Mouse (Mus musculus): ENCODE measurements around the gene Gsg1l2. TPM values are rescaled to one million over a fixed set of nuclear protein-coding genes. Genes with fewer than 3 reads are reported as not detected.

Gene Gsg1l2
- polyA plus RNA-seq, 1 experiment from 2014 or later = not detected

- no peak overlapping the region for H3K9ac ChIP-seq (ENCODE audit: low read depth, low read length)
- H3K27ac ChIP-seq (ENCODE audit: low read depth, low read length) = no peak overlapping the region
- DNase-seq (ENCODE audit: low spot score) (no peak), ATAC-seq (replicated peaks; ENCODE audit: low FRiP score) (no peak)
- no peaks in the 10 kb centered on the region for H3K27me3 ChIP-seq (replicated peaks; ENCODE audit: control insufficient read depth, insufficient read depth, low read length)
- no peaks in the 10 kb centered on the region for H3K9me3 ChIP-seq (ENCODE audit: control insufficient read depth, low read length)
- no peaks in the 10 kb centered on the region for H3K4me1 ChIP-seq (replicated peaks; ENCODE audit: control insufficient read depth, insufficient read depth, low read length)
- no peak overlapping the region for H3K4me3 ChIP-seq (ENCODE audit: low read depth, low read length)
- no peaks in the 10 kb centered on the region for H3K36me3 ChIP-seq (ENCODE audit: control insufficient read depth, insufficient read depth, low read length)
- 68% methylated on average over 5 of the region's 5 CpGs for WGBS
- H3K4me2 ChIP-seq = no peak overlapping the region
These were observed 57.4 kb downstream of the Gsg1l2 start for GRCm38 (mm10) chr11:67831820-67832219.

- no peak overlapping the region for H3K9ac ChIP-seq (ENCODE audit: low read depth, low read length)
- WGBS = 90% methylated on average over 10 of the region's 10 CpGs
- H3K27me3 ChIP-seq (replicated peaks; ENCODE audit: control insufficient read depth, insufficient read depth, low read length) = no peaks in the 10 kb centered on the region
- no peaks in the 10 kb centered on the region for H3K36me3 ChIP-seq (ENCODE audit: control insufficient read depth, insufficient read depth, low read length)
- H3K4me1 ChIP-seq (replicated peaks; ENCODE audit: control insufficient read depth, insufficient read depth, low read length) = no peaks in the 10 kb centered on the region
- H3K4me3 ChIP-seq (ENCODE audit: low read depth, low read length) = no peak overlapping the region
- no peak for DNase-seq (ENCODE audit: low spot score)
- H3K4me2 ChIP-seq = no peak overlapping the region
- no peak overlapping the region for H3K27ac ChIP-seq (ENCODE audit: low read depth, low read length)
- ATAC-seq (replicated peaks; ENCODE audit: low FRiP score) = no peak
- no peaks in the 10 kb centered on the region for H3K9me3 ChIP-seq (ENCODE audit: control insufficient read depth, low read length)
These were observed 61.1 kb downstream of the Gsg1l2 start for GRCm38 (mm10) chr11:67835408-67836078.

Other genes starting within 250 kb of the Gsg1l2 start
- gene Rcvrn, start 79.3 kb upstream of the Gsg1l2 start, polyA plus RNA-seq (2014; fragmentation: Nextera tagmentation; extraction: Ambion mirVana) = not detected in 2 replicates
- 0.29 and 0.32 TPM in 2 replicates for gene Glp2r, start 3.5 kb upstream of the Gsg1l2 start, polyA plus RNA-seq (2014; fragmentation: Nextera tagmentation; extraction: Ambion mirVana)
- not detected in 2 replicates for gene Dhrs7c, start 23.6 kb downstream of the Gsg1l2 start, polyA plus RNA-seq (2014; fragmentation: Nextera tagmentation; extraction: Ambion mirVana)
- gene Usp43, start 147.5 kb downstream of the Gsg1l2 start, polyA plus RNA-seq (2014; fragmentation: Nextera tagmentation; extraction: Ambion mirVana) = 0.13 and 0.16 TPM in 2 replicates
- gene Cfap52, start 191.0 kb downstream of the Gsg1l2 start, polyA plus RNA-seq (2014; fragmentation: Nextera tagmentation; extraction: Ambion mirVana) = not detected in 2 replicates
- gene Stx8, start 191.6 kb downstream of the Gsg1l2 start, polyA plus RNA-seq (2014; fragmentation: Nextera tagmentation; extraction: Ambion mirVana) = 43.2 and 45.8 TPM in 2 replicates